Mouse (Mus musculus): ENCODE results near the gene Scyl2. TPM values are rescaled to one million over a fixed set of nuclear protein-coding genes. Genes with fewer than 3 reads are reported as not detected.

Gene Scyl2
- polyA plus RNA-seq, 1 experiment, result 10.0 TPM

- no peak for TF ChIP-seq FLI1 (IDR thresholded peaks at IDR 0.05; ENCODE audit: low read length)
- no peak for TF ChIP-seq GATA1 (IDR thresholded peaks at IDR 0.05; ENCODE audit: borderline replicate concordance, low read length)
- peaks cover 9% of the 10 kb centered on the region for H3K36me3 ChIP-seq (replicated peaks; ENCODE audit: low read length)
- peaks cover 26% of the 10 kb centered on the region for H3K4me1 ChIP-seq
- H3K27me3 ChIP-seq (replicated peaks), result peaks cover 4% of the 10 kb centered on the region
- peaks cover 7% of the 10 kb centered on the region for H3K9me3 ChIP-seq
- no peak overlapping the region for H3K4me3 ChIP-seq (replicated peaks)
These were observed 61.9 kb downstream of the Scyl2 start for GRCm38 (mm10) chr10:89624196-89624595.

- H3K36me3 ChIP-seq (replicated peaks; ENCODE audit: low read length), result peaks cover 7% of the 10 kb centered on the region
- peaks cover 16% of the 10 kb centered on the region for H3K4me1 ChIP-seq
- peaks cover 4% of the 10 kb centered on the region for H3K27me3 ChIP-seq (replicated peaks)
- no peak within 1 kb of the TSS for H3K4me3 ChIP-seq (replicated peaks)
- H3K9me3 ChIP-seq, result peaks cover 7% of the 10 kb centered on the region
- TF ChIP-seq FLI1 (IDR thresholded peaks at IDR 0.05; ENCODE audit: low read length) (no peak), GATA1 (IDR thresholded peaks at IDR 0.05; ENCODE audit: borderline replicate concordance, low read length) (no peak)
These were observed 65.0 kb downstream of the Scyl2 start, which contains the start of gene Slc17a8 for GRCm38 (mm10) chr10:89621129-89621528. TSS of gene Slc17a8 (minus strand) at chr10:89621253.

GRCm38 (mm10) chr10:89599311-89599710 is 86.8 kb downstream of the Scyl2 start:
- TF ChIP-seq GATA1 (IDR thresholded peaks at IDR 0.05; ENCODE audit: borderline replicate concordance, low read length) (no peak), FLI1 (IDR thresholded peaks at IDR 0.05; ENCODE audit: low read length) (no peak)
- Histone ChIP-seq H3K4me3 (replicated peaks) (no peak overlapping the region), H3K4me1 (peaks cover 62% of the 10 kb centered on the region), H3K9me3 (no peaks in the 10 kb centered on the region), H3K27me3 (replicated peaks) (no peaks in the 10 kb centered on the region), H3K36me3 (replicated peaks; ENCODE audit: low read length) (no peaks in the 10 kb centered on the region)

- Histone ChIP-seq H3K4me1 (peaks cover 68% of the 10 kb centered on the region), H3K4me3 (replicated peaks) (peak overlapping the region; percentile 47), H3K9me3 (no peaks in the 10 kb centered on the region), H3K36me3 (replicated peaks; ENCODE audit: low read length) (no peaks in the 10 kb centered on the region), H3K27me3 (replicated peaks) (no peaks in the 10 kb centered on the region)
- TF ChIP-seq GATA1 (IDR thresholded peaks at IDR 0.05; ENCODE audit: borderline replicate concordance, low read length) (no peak), FLI1 (IDR thresholded peaks at IDR 0.05; ENCODE audit: low read length) (no peak)
These were observed 88.8 kb downstream of the Scyl2 start for GRCm38 (mm10) chr10:89597275-89597674.

- H3K9me3 ChIP-seq, result no peaks in the 10 kb centered on the region
- no peak for TF ChIP-seq GATA1 (IDR thresholded peaks at IDR 0.05; ENCODE audit: borderline replicate concordance, low read length)
- TF ChIP-seq FLI1 (IDR thresholded peaks at IDR 0.05; ENCODE audit: low read length), result no peak
- H3K4me3 ChIP-seq (replicated peaks), result no peak overlapping the region
These were observed 90.2 kb downstream of the Scyl2 start for GRCm38 (mm10) chr10:89595935-89596334.

GRCm38 (mm10) chr10:89595514-89595913 is 90.6 kb downstream of the Scyl2 start:
- Histone ChIP-seq H3K4me1 (peaks cover 68% of the 10 kb centered on the region), H3K36me3 (replicated peaks; ENCODE audit: low read length) (no peaks in the 10 kb centered on the region), H3K4me3 (replicated peaks) (no peak overlapping the region), H3K9me3 (no peaks in the 10 kb centered on the region), H3K27me3 (replicated peaks) (no peaks in the 10 kb centered on the region)
- TF ChIP-seq FLI1 (IDR thresholded peaks at IDR 0.05; ENCODE audit: low read length), result no peak
- TF ChIP-seq GATA1 (IDR thresholded peaks at IDR 0.05; ENCODE audit: borderline replicate concordance, low read length), result no peak

More at GRCm38 (mm10) chr10:89595935-89596334, 90.2 kb downstream of the Scyl2 start:
- Histone ChIP-seq H3K27me3 (replicated peaks) (no peaks in the 10 kb centered on the region), H3K4me1 (peaks cover 68% of the 10 kb centered on the region), H3K36me3 (replicated peaks; ENCODE audit: low read length) (no peaks in the 10 kb centered on the region)

GRCm38 (mm10) chr10:89594309-89594708 is 91.8 kb downstream of the Scyl2 start:
- TF ChIP-seq FLI1 (IDR thresholded peaks at IDR 0.05; ENCODE audit: low read length) (no peak), GATA1 (IDR thresholded peaks at IDR 0.05; ENCODE audit: borderline replicate concordance, low read length) (no peak)
- no peak overlapping the region for H3K4me3 ChIP-seq (replicated peaks)
- H3K27me3 ChIP-seq (replicated peaks), result no peaks in the 10 kb centered on the region
- H3K4me1 ChIP-seq, result peaks cover 57% of the 10 kb centered on the region
- no peaks in the 10 kb centered on the region for H3K9me3 ChIP-seq
- no peaks in the 10 kb centered on the region for H3K36me3 ChIP-seq (replicated peaks; ENCODE audit: low read length)

- no peak for TF ChIP-seq FLI1 (IDR thresholded peaks at IDR 0.05; ENCODE audit: low read length)
- no peak for TF ChIP-seq GATA1 (IDR thresholded peaks at IDR 0.05; ENCODE audit: borderline replicate concordance, low read length)
- Histone ChIP-seq H3K27me3 (replicated peaks) (no peaks in the 10 kb centered on the region), H3K4me1 (peaks cover 41% of the 10 kb centered on the region), H3K9me3 (no peaks in the 10 kb centered on the region), H3K36me3 (replicated peaks; ENCODE audit: low read length) (no peaks in the 10 kb centered on the region), H3K4me3 (replicated peaks) (no peak overlapping the region)
These were observed 93.3 kb downstream of the Scyl2 start for GRCm38 (mm10) chr10:89592797-89593196.

GRCm38 (mm10) chr10:89589877-89590276 is 96.2 kb downstream of the Scyl2 start:
- H3K36me3 ChIP-seq (replicated peaks; ENCODE audit: low read length), result no peaks in the 10 kb centered on the region
- TF ChIP-seq FLI1 (IDR thresholded peaks at IDR 0.05; ENCODE audit: low read length), result no peak
- no peaks in the 10 kb centered on the region for H3K9me3 ChIP-seq
- no peaks in the 10 kb centered on the region for H3K27me3 ChIP-seq (replicated peaks)
- no peak overlapping the region for H3K4me3 ChIP-seq (replicated peaks)
- peaks cover 14% of the 10 kb centered on the region for H3K4me1 ChIP-seq

Other genes with a start within 250 kb of the Scyl2 start
- gene Gas2l3, start 242.3 kb downstream of the Scyl2 start, polyA plus RNA-seq (2012; ENCODE audit: insufficient read depth, low replicate concordance), result 0.20 TPM in 1 of 2 replicates, not detected in the other
- 0.16 TPM in 1 of 2 replicates, not detected in the other for gene Nr1h4, start 152.7 kb downstream of the Scyl2 start, polyA plus RNA-seq (2012; ENCODE audit: insufficient read depth, low replicate concordance)
- gene Slc17a8, start 65.0 kb downstream of the Scyl2 start, polyA plus RNA-seq (2012; ENCODE audit: insufficient read depth, low replicate concordance), result not detected in 2 replicates
- gene Actr6, start 46.0 kb upstream of the Scyl2 start, polyA plus RNA-seq (2012; ENCODE audit: insufficient read depth, low replicate concordance), result 1.5 TPM in 1 of 2 replicates, not detected in the other
- 4.0 and 12.3 TPM in 2 replicates for gene Uhrf1bp1l, start 58.7 kb upstream of the Scyl2 start, polyA plus RNA-seq (2012; ENCODE audit: insufficient read depth, low replicate concordance)
- gene Anks1b, start 187.2 kb upstream of the Scyl2 start, polyA plus RNA-seq (2012; ENCODE audit: insufficient read depth, low replicate concordance), result not detected in 2 replicates